Mouse (Mus musculus): Measurements from ENCODE around the gene H2afx.
"Not testable (repeated sequence)": the region's sequence is repeated elsewhere in the genome, so short reads cannot be mapped to it uniquely, and the experiment has no call there.

The H2afx gene

GRCm38 (mm10) chr9:44337436-44338169 is 3.1 kb downstream of the H2afx start:
- DNase-seq (ENCODE audit: low spot score in 2 of 2) = no peak

- no peak for DNase-seq (ENCODE audit: low spot score in 2 of 2)
These were observed 4.1 kb downstream of the H2afx start for GRCm38 (mm10) chr9:44338574-44338973.

GRCm38 (mm10) chr9:44341487-44341886 is 7.0 kb downstream of the H2afx start:
- no peak for DNase-seq (ENCODE audit: low spot score in 2 of 2)

GRCm38 (mm10) chr9:44342173-44342572 is 7.7 kb downstream of the H2afx start:
- DNase-seq (ENCODE audit: low spot score in 2 of 2) = no peak

GRCm38 (mm10) chr9:44342605-44343004 is 8.1 kb downstream of the H2afx start:
- no peak for DNase-seq (ENCODE audit: low spot score in 2 of 2)

- DNase-seq (ENCODE audit: low spot score in 2 of 2) = no peak
These were observed 8.8 kb downstream of the H2afx start for GRCm38 (mm10) chr9:44343290-44343689.

GRCm38 (mm10) chr9:44343781-44344421 is 9.4 kb downstream of the H2afx start, which contains the start of gene Hmbs:
Gene Hmbs (minus strand): TSS chr9:44344228.
- peak; percentile 85 to 91 for DNase-seq (ENCODE audit: low spot score in 2 of 2)

- DNase-seq (ENCODE audit: low spot score in 2 of 2) = no peak
These were observed 11.3 kb downstream of the H2afx start for GRCm38 (mm10) chr9:44345570-44346433.

GRCm38 (mm10) chr9:44347166-44347565 is 12.7 kb downstream of the H2afx start:
- DNase-seq (ENCODE audit: low spot score in 2 of 2) = no peak

- no peak for DNase-seq (ENCODE audit: low spot score in 2 of 2)
These were observed 13.1 kb downstream of the H2afx start for GRCm38 (mm10) chr9:44347621-44348020.

GRCm38 (mm10) chr9:44348546-44348945 is 14.1 kb downstream of the H2afx start:
- DNase-seq (ENCODE audit: low spot score in 2 of 2) = no peak

GRCm38 (mm10) chr9:44351396-44351795 is 16.9 kb downstream of the H2afx start:
- DNase-seq (ENCODE audit: low spot score in 2 of 2) = no peak

GRCm38 (mm10) chr9:44352337-44352736 is 17.8 kb downstream of the H2afx start:
- DNase-seq (ENCODE audit: low spot score in 2 of 2) = no peak

GRCm38 (mm10) chr9:44353142-44353541 is 18.6 kb downstream of the H2afx start:
- DNase-seq (ENCODE audit: low spot score in 2 of 2) = no peak

GRCm38 (mm10) chr9:44357207-44357606 is 22.7 kb downstream of the H2afx start:
- no peak for DNase-seq (ENCODE audit: low spot score in 2 of 2)

- DNase-seq (ENCODE audit: low spot score in 2 of 2) = peak; percentile 91 to 96
These were observed 26.9 kb downstream of the H2afx start, which contains the start of gene Vps11 for GRCm38 (mm10) chr9:44361190-44361917. Gene Vps11 (minus strand): TSS chr9:44361670.

- DNase-seq (ENCODE audit: low spot score in 2 of 2) = not testable (repeated sequence)
These were observed 27.4 kb downstream of the H2afx start for GRCm38 (mm10) chr9:44361931-44362330.

- no peak for DNase-seq (ENCODE audit: low spot score in 2 of 2)
These were observed 30.0 kb downstream of the H2afx start for GRCm38 (mm10) chr9:44364480-44364879.

GRCm38 (mm10) chr9:44373386-44373785 is 38.9 kb downstream of the H2afx start:
- no peak for DNase-seq (ENCODE audit: low spot score in 2 of 2)

- DNase-seq (ENCODE audit: low spot score in 2 of 2) = no peak
These were observed 41.6 kb downstream of the H2afx start for GRCm38 (mm10) chr9:44376141-44376540.

- not testable (repeated sequence) for DNase-seq (ENCODE audit: low spot score in 2 of 2)
These were observed 42.8 kb downstream of the H2afx start for GRCm38 (mm10) chr9:44377335-44377734.
